Mouse (Mus musculus) stomach, embryonic 14.5 days (tissue): Measurements from ENCODE around the gene Tmem114. TPM values are rescaled to one million over a fixed set of nuclear protein-coding genes. Genes with fewer than 3 reads are reported as not detected.

Experiments
- ATAC-seq: fragments of 200-750 bp; cut with Nextera tagmentation; 2 replicates; pipeline ENCODE4 v1.8.0; 2017; ENCODE audit warnings: low read depth, moderate TSS enrichment; ENCODE audit not compliant: insufficient number of reproducible peaks, insufficient read depth, low FRiP score
- H3K27ac ChIP-seq: fragments of 300-500 bp; sonication (generic); 2 replicates; pipeline ENCODE4 v1.5.1; 2014; ENCODE audit warnings: mild to moderate bottlenecking, low read length, moderate library complexity, mixed read lengths
- H3K27me3 ChIP-seq: fragments of 300-500 bp; sonication (generic); 2 replicates; pipeline ENCODE4 v1.6.1; 2014; ENCODE audit warnings: low read length, control low read depth, mixed read lengths; ENCODE audit not compliant: control insufficient read depth, insufficient read depth
- H3K36me3 ChIP-seq: fragments of 300-500 bp; sonication (generic); 2 replicates; pipeline ENCODE4 v1.6.1; 2014; ENCODE audit warnings: mild to moderate bottlenecking, control low read depth, low read length, moderate library complexity, mixed read lengths; ENCODE audit not compliant: control insufficient read depth, insufficient read depth
- H3K4me1 ChIP-seq: fragments of 300-500 bp; sonication (generic); 2 replicates; pipeline ENCODE4 v1.6.1; 2014; ENCODE audit warnings: low read length, control low read depth, mixed read lengths; ENCODE audit not compliant: control insufficient read depth, insufficient read depth
- H3K4me2 ChIP-seq: fragments of 300-500 bp; sonication (generic); replicated peaks from 2 replicates; pipeline ENCODE4 v1.6.1; 2014; ENCODE audit warnings: low read depth, low read length, control low read depth
- H3K4me3 ChIP-seq: fragments of 300-500 bp; sonication (generic); 2 replicates; pipeline ENCODE4 v1.5.1; 2014; ENCODE audit warnings: low read depth, low read length, control low read depth
- H3K9ac ChIP-seq: fragments of 300-500 bp; sonication (generic); replicated peaks from 2 replicates; pipeline ENCODE4 v1.6.1; 2014; ENCODE audit warnings: low read depth, mild to moderate bottlenecking, control low read depth, low read length, moderate library complexity, mixed read lengths
- H3K9me3 ChIP-seq: fragments of 300-500 bp; sonication (generic); 2 replicates; pipeline ENCODE4 v1.6.1; 2016; ENCODE audit warnings: low read depth, low read length, control low read depth; ENCODE audit not compliant: control insufficient read depth
- WGBS: fragments of 180-500 bp; shearing (Covaris S2); extraction: QIAGEN DNeasy Blood & Tissue Kit; methylation state at CpG from one replicate; pipeline ENCODE4 v1.1.7; 2014; 5-methylcytosine and 5-hydroxymethylcytosine counted together
- polyA plus RNA-seq: library from polyadenylated mRNA; unstranded; fragments of >200 nt; fragmentation: Nextera tagmentation; extraction: Ambion mirVana; gene quantifications from 2 replicates; pipeline ENCODE4 v1.2.1, GENCODE M21; 2014

The Tmem114 gene
- polyA plus RNA-seq, 1 experiment from 2014 or later = not detected

DNA sequence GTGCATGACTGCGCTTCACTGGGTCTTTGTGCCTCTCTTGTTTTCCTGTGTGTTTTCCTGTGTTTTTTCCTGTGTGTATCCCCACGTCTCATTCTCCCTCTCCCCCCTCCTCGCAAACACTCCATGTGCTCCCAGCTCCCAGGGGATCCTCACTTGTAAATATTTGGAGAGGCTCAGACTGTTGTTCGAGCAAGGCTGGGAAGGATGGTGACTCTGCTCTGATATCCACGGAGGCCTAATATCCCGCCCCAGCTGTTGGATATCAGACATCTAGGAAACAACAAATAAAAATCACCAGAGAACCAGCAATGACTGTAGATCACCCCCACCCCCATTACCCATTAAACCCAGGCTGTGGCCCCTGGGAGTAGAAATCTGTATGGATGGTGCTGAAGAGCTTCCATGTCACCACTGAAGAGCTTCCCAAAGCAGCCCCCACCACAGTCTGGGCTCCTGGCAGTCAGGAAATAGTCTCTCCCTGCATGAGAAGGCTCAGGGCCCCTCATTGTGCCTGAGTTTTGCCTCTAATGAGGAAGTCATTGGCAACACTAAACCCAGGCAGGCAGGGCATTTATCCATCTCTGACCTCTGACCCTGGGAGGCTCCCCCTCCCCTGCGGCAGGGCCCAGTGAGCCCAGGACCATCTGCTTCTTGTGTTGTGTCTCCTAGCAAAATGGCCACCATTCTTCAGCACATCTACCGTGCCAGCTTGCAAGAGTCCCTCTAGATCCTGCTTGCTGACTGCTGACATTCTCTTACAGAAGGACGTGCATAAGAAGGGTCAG lies 23.6 kb downstream of the Tmem114 start:
- no peak for ATAC-seq
- Histone ChIP-seq H3K27me3 (no peaks in the 10 kb centered on the region), H3K4me2 (no peak overlapping the region), H3K4me3 (no peak overlapping the region), H3K27ac (peak overlapping the region; percentile 44; the same call in 1 of the 2 replicates), H3K9me3 (no peaks in the 10 kb centered on the region), H3K36me3 (no peaks in the 10 kb centered on the region), H3K9ac (no peak overlapping the region), H3K4me1 (no peaks in the 10 kb centered on the region)
- WGBS = 42% methylated on average over 9 of the region's 9 CpGs

DNA sequence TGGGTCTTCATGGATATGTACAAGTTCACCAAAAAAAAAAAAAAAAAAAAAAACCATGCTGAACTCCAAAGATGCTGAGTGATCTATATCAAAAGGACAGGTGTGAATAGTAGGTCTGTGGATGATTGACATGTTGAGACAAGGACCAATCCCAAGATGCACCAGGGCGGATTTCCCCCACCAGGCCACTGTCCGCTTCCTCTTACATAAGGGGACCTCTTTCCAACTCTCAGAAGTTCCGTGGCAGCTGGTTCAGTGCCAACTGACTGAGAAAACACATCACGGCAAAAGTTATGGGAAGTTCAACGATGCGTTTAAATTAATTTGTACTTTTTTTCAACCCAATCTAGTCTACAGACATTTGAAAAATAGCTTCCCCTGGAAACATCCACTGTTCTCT lies 25.1 kb downstream of the Tmem114 start:
- H3K36me3 ChIP-seq = no peaks in the 10 kb centered on the region
- no peak overlapping the region for H3K9ac ChIP-seq
- no peak overlapping the region for H3K4me2 ChIP-seq
- 61% methylated on average over 6 of the region's 6 CpGs for WGBS
- no peak for ATAC-seq
- H3K27me3 ChIP-seq = no peaks in the 10 kb centered on the region
- no peaks in the 10 kb centered on the region for H3K9me3 ChIP-seq
- no peak overlapping the region for H3K4me3 ChIP-seq
- H3K27ac ChIP-seq = no peak overlapping the region
- no peaks in the 10 kb centered on the region for H3K4me1 ChIP-seq

DNA sequence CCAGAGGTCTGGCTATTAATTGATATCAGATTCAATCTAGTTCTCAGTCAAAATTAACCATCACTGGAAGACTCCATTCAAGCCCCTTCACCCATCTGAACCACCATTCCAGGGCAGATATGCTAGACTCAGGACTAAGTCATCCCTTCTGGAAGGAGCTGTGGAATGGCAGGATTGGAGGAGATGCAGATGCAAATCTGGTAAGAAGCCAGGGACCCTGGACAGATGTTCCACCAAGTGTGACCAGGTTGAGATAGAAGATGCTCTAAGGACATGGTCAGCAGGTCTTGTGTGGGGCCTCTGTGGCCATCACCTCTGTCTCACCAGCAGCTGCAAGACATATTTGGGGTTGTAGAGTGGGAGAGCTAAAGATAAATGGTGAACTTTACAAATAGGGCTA lies 30.0 kb downstream of the Tmem114 start:
- H3K4me1 ChIP-seq = no peaks in the 10 kb centered on the region
- H3K27me3 ChIP-seq = no peaks in the 10 kb centered on the region
- no peak for ATAC-seq
- no peak overlapping the region for H3K4me2 ChIP-seq
- H3K36me3 ChIP-seq = no peaks in the 10 kb centered on the region
- H3K9me3 ChIP-seq = no peaks in the 10 kb centered on the region
- H3K4me3 ChIP-seq = no peak overlapping the region
- no peak overlapping the region for H3K9ac ChIP-seq
- no peak overlapping the region for H3K27ac ChIP-seq

DNA sequence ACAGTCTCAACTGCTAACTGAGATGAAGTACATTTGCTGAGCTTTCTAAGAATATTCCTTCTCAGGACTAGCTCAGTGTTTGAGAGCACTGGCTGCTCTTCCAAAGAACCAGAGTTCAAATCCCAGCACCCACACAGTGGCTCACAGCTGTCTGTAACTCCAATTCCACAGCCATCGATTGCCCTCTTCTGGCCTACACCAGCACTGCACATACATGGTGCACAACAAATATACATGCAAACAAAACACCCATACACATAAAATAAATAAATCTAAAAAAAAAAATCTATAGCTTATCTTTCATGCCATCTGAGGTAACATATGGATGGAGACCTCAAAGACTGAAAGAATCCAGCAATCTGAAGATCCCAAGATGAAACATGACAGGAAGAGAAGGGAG lies 36.4 kb downstream of the Tmem114 start:
- 90% methylated on average over 1 of the region's 1 CpGs for WGBS
- Histone ChIP-seq H3K4me3 (no peak overlapping the region), H3K4me1 (no peaks in the 10 kb centered on the region), H3K27ac (no peak overlapping the region), H3K4me2 (no peak overlapping the region), H3K9ac (no peak overlapping the region), H3K27me3 (no peaks in the 10 kb centered on the region), H3K9me3 (no peaks in the 10 kb centered on the region), H3K36me3 (no peaks in the 10 kb centered on the region)
- no peak for ATAC-seq

DNA sequence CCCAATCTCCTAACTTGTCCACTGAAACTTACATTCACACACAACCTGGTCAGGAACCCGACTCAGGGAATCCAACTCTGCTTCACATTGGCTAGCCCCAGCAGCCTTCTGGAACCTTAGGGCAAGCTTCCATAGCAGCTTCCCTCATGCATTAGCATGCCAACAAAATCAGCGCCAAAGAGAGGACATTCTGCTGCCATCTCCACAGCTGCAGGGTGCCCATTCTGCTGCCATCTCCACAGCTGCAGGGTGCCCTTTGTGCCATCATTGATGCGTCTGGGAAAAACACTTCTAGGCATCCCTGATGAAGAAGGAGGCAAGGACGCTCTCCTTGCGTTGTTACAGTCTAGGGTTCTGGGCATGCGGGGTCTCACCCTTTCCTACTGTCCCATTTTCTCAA lies 38.5 kb downstream of the Tmem114 start:
- Histone ChIP-seq H3K27me3 (no peaks in the 10 kb centered on the region), H3K27ac (no peak overlapping the region), H3K36me3 (no peaks in the 10 kb centered on the region), H3K9ac (no peak overlapping the region), H3K4me1 (no peaks in the 10 kb centered on the region), H3K9me3 (no peaks in the 10 kb centered on the region), H3K4me2 (no peak overlapping the region), H3K4me3 (no peak overlapping the region)
- WGBS = 60% methylated on average over 6 of the region's 6 CpGs
- no peak for ATAC-seq

DNA sequence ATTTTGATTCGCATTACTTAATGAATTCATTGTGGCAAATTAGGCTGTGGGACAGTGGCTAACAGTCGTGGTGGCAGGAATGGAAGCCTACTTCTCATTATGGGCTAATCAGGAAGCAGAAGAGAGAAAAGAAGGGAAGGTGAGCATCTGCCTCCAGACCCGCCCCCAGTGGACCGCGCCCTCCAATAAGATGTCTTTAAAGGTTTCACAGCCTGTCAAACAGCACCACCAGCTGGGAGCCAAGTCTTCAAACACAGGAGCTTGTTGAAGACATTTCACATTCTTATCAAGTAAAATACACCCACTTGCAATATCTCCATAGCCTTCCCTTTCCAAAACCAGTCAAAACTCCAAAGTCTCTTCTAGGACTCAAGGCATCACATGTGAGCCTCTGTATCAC lies 39.3 kb downstream of the Tmem114 start:
- Histone ChIP-seq H3K27me3 (no peaks in the 10 kb centered on the region), H3K4me3 (no peak overlapping the region), H3K4me2 (no peak overlapping the region), H3K36me3 (no peaks in the 10 kb centered on the region), H3K9ac (no peak overlapping the region), H3K27ac (no peak overlapping the region), H3K4me1 (no peaks in the 10 kb centered on the region), H3K9me3 (no peaks in the 10 kb centered on the region)
- no peak for ATAC-seq
- 59% methylated on average over 5 of the region's 5 CpGs for WGBS

DNA sequence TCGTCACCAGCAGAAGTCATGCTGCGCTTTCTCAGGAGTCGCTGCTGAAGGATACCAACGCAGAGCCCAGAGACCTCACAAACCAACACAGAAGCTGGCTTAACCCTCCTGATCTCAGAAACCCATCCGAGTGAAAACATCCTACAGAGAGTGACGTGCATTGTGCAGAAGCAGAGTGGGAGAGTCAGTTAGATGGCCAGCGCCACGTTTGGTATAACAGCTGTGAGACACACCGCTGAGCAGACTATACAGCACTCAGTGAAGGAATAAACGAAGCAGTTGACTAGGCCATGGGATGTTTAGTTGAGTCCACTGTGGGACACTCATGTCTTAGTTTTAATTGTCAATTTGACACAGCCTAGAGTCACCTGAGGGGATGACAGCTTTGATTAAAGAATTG lies 40.2 kb downstream of the Tmem114 start:
- ATAC-seq = no peak
- no peak overlapping the region for H3K27ac ChIP-seq
- no peaks in the 10 kb centered on the region for H3K4me1 ChIP-seq
- 69% methylated on average over 10 of the region's 10 CpGs for WGBS
- H3K27me3 ChIP-seq = no peaks in the 10 kb centered on the region
- no peak overlapping the region for H3K9ac ChIP-seq
- no peaks in the 10 kb centered on the region for H3K9me3 ChIP-seq
- no peak overlapping the region for H3K4me3 ChIP-seq
- H3K36me3 ChIP-seq = no peaks in the 10 kb centered on the region
- no peak overlapping the region for H3K4me2 ChIP-seq

DNA sequence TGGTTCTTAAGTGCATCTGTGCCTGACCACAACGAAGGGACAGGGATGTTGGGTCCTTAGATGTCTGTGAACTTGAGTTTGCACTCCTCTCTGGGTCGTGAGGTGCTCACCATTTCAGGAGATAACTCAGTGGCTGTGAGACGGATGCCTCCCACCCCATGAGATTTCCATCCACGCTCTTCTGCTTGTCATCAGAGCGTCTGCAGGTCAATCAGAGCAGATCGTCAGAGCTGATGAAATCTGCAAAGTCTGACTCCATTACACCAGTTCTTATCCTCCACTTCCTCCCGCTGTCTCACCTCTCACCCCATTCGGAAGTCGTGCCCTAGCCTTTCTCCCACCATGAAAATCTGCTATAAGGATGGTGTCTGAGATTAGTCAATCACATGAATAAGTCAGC lies 41.5 kb downstream of the Tmem114 start:
- WGBS = 80% methylated on average over 9 of the region's 9 CpGs
- Histone ChIP-seq H3K36me3 (no peaks in the 10 kb centered on the region), H3K27me3 (no peaks in the 10 kb centered on the region), H3K4me2 (no peak overlapping the region), H3K9me3 (no peaks in the 10 kb centered on the region), H3K4me1 (no peaks in the 10 kb centered on the region), H3K27ac (no peak overlapping the region), H3K4me3 (no peak overlapping the region), H3K9ac (no peak overlapping the region)
- no peak for ATAC-seq

DNA sequence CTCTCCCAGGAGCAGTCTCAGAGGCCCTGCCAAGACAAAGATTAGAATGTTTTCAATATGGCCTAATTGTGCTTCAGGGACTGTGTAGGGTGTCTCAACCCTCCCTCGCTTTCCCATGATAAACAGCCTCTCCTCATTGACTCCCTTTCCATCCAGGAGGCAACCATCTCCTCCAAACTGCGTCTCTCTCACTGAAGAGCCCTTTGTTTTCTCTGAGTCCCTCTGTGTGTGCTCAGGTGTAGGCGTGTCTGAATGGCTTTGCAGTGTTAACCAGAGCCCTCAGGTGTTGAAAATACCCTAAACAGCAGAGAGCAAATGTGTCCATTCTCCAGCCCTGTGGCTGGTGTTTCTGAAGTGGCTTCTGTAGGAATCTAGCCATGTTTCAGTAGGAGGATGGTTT lies 61.9 kb downstream of the Tmem114 start:
- no peak for ATAC-seq
- no peaks in the 10 kb centered on the region for H3K27me3 ChIP-seq
- H3K27ac ChIP-seq = no peak overlapping the region
- no peak overlapping the region for H3K4me2 ChIP-seq
- no peak overlapping the region for H3K4me3 ChIP-seq
- no peaks in the 10 kb centered on the region for H3K9me3 ChIP-seq
- H3K4me1 ChIP-seq = no peaks in the 10 kb centered on the region
- H3K36me3 ChIP-seq = no peaks in the 10 kb centered on the region
- 50% methylated on average over 3 of the region's 3 CpGs for WGBS
- no peak overlapping the region for H3K9ac ChIP-seq
